Mouse (Mus musculus): ENCODE data around the gene Gm3269.
"Not testable (repeated sequence)": the region's sequence is repeated elsewhere in the genome, so short reads cannot be mapped to it uniquely, and the experiment has no call there.

DNA sequence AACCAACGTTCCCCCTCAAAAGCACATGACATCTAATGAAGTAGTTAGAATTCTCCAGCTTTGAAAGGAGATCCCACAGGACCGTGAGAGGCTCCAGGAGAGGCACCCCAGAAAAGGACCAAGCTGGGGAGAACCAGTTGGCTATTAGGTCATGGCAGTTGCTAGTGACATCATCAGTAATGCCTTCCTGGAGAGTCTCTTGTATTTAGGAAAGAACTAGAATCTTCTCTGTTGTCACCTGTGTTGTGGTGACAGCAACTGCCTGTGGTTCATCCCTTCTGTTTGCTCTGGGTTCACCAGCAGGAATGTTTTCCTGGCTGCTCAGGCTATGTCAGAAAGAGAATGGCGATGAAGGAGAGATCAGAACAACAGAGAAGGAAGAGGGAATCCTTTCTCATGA is 54.2 kb downstream of the Gm3269 start, which contains the start of gene Gm3278:
- TF ChIP-seq CTCF (IDR thresholded peaks at IDR 0.05; ENCODE audit: control insufficient read depth, insufficient read depth, low read length); POLR2A (IDR thresholded peaks at IDR 0.05; ENCODE audit: borderline replicate concordance, control insufficient read depth, low read depth, low read length): not testable (repeated sequence)
